Mouse (Mus musculus) olfactory bulb, adult 2 months (tissue): ENCODE data around the gene Sik3. TPM values are rescaled to one million over a fixed set of nuclear protein-coding genes. Genes with fewer than 3 reads are reported as not detected.
"Not testable (repeated sequence)": the region's sequence is repeated elsewhere in the genome, so short reads cannot be mapped to it uniquely, and the experiment has no call there.

Experiments used
- H3K27ac ChIP-seq: fragments of 200-500 bp; 2 replicates; pipeline ENCODE4 v1.5.1; 2012; ENCODE audit warnings: low read depth, low read length; ENCODE audit not compliant: insufficient read depth
- H3K4me1 ChIP-seq: fragments of 200-500 bp; 2 replicates; pipeline ENCODE4 v1.6.1; 2012; ENCODE audit warnings: low read length; ENCODE audit not compliant: control insufficient read depth, insufficient read depth
- H3K4me3 ChIP-seq: fragments of 200-500 bp; 2 replicates; pipeline ENCODE4 v1.5.1; 2012; ENCODE audit warnings: mild to moderate bottlenecking, low read depth, low read length, moderate library complexity; ENCODE audit not compliant: insufficient read depth
- CTCF ChIP-seq: fragments of 200-500 bp; IDR thresholded peaks from 2 replicates; pipeline ENCODE4 v1.5.1; 2012; ENCODE audit warnings: low read depth, mild to moderate bottlenecking, low read length, moderate library complexity; ENCODE audit not compliant: insufficient read depth
- POLR2A ChIP-seq: fragments of 200-500 bp; IDR thresholded peaks from 2 replicates; pipeline ENCODE4 v1.6.1; 2012; ENCODE audit warnings: mild to moderate bottlenecking, low read depth, low read length, moderate library complexity; ENCODE audit not compliant: insufficient read depth
- WGBS: fragments of 180-500 bp; shearing (Covaris S2); methylation state at CpG from one replicate; pipeline ENCODE4 v1.1.7; 2018; 5-methylcytosine and 5-hydroxymethylcytosine counted together
- polyA plus RNA-seq: library from polyadenylated mRNA; stranded (reverse); fragments of >200 nt; gene quantifications from 2 replicates; pipeline ENCODE4 v1.2.4, GENCODE M21; 2012; ENCODE audit warnings: low replicate concordance; ENCODE audit not compliant: missing spikeins, insufficient read depth, insufficient read length

Sik3 gene
- polyA plus RNA-seq, 1 experiment = 51.7 TPM

- 82% methylated on average over 4 of the region's 4 CpGs for WGBS
Measured at GRCm38 (mm10) chr9:46148723-46149122, 136.1 kb downstream of the Sik3 start.

GRCm38 (mm10) chr9:46149392-46149791, 136.8 kb downstream of the Sik3 start:
- H3K27ac ChIP-seq = no peak overlapping the region
- TF ChIP-seq CTCF (no peak), POLR2A (no peak)
- peaks cover 13% of the 10 kb centered on the region for H3K4me1 ChIP-seq
- H3K4me3 ChIP-seq = no peak overlapping the region
- 85% methylated on average over 5 of the region's 5 CpGs for WGBS

More at GRCm38 (mm10) chr9:46148723-46149122, 136.1 kb downstream of the Sik3 start:
- Histone ChIP-seq H3K4me1 (peaks cover 13% of the 10 kb centered on the region), H3K27ac (no peak overlapping the region), H3K4me3 (no peak overlapping the region)
- TF ChIP-seq POLR2A = no peak
- TF ChIP-seq CTCF = no peak

- peaks cover 14% of the 10 kb centered on the region for H3K4me1 ChIP-seq
- H3K27ac ChIP-seq = no peak overlapping the region
- 58% methylated on average over 7 of the region's 7 CpGs for WGBS
- TF ChIP-seq POLR2A (no peak), CTCF (no peak)
- H3K4me3 ChIP-seq = no peak overlapping the region
Measured at GRCm38 (mm10) chr9:46150116-46150515, 137.5 kb downstream of the Sik3 start.

- 73% methylated on average over 2 of the region's 2 CpGs for WGBS
- 0 out of 2 replicates have a peak overlapping the region, but pooled peaks have one; percentile 5 for H3K27ac ChIP-seq
- H3K4me3 ChIP-seq = no peak overlapping the region
- peaks cover 14% of the 10 kb centered on the region for H3K4me1 ChIP-seq
- TF ChIP-seq POLR2A (no peak), CTCF (no peak)
Measured at GRCm38 (mm10) chr9:46150890-46151703, 138.5 kb downstream of the Sik3 start.

DNA sequence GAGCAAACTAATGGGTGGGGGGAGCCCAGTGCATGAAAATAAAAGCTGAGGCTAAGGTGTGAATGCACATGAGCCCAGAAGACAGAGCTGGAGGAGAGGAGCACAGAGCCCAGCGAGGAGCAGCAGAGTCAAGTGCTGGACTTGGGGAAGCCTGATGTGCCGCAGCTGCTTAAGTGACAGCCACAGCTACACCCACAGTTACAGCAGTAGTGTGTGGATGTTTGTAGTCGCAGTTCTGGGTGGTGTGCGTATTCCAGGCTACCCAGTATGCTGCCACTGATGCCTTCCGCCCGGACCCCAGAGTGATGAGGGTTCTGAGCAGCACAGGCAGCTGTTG, 139.1 kb downstream of the Sik3 start:
- peaks cover 14% of the 10 kb centered on the region for H3K4me1 ChIP-seq
- TF ChIP-seq CTCF (no peak), POLR2A (no peak)
- H3K27ac ChIP-seq = no peak overlapping the region
- H3K4me3 ChIP-seq = no peak overlapping the region
- 30% methylated on average over 6 of the region's 6 CpGs for WGBS

- no peak overlapping the region for H3K4me3 ChIP-seq
- H3K4me1 ChIP-seq = peaks cover 14% of the 10 kb centered on the region
- TF ChIP-seq POLR2A (no peak), CTCF (no peak)
- 25% methylated on average over 8 of the region's 8 CpGs for WGBS
- peak overlapping the region; percentile 21; the same call in 1 of the 2 replicates for H3K27ac ChIP-seq
Measured at GRCm38 (mm10) chr9:46152067-46153015, 139.7 kb downstream of the Sik3 start.

DNA sequence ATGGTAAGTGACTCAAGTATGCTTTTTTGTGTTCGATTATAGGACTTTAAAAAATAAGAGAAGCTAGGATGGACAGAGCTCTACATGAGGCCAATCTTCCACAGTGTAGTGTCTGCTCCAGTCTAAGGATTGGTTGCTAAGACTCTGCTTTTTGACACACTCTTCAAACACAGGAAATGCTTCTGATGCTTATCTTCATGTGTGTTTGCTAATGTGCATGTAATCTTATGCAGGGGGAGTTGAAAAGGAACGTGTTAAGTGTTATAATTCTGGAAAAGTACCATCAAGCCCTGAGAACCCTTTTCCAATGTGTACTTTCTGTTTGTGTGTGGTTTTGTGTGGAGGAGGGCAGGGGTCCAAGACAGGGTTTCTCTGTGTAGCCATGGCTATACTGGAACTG, 141.8 kb downstream of the Sik3 start:
- 69% methylated on average over 2 of the region's 2 CpGs for WGBS
- H3K27ac ChIP-seq = no peak overlapping the region
- no peak for TF ChIP-seq CTCF
- no peak for TF ChIP-seq POLR2A

DNA sequence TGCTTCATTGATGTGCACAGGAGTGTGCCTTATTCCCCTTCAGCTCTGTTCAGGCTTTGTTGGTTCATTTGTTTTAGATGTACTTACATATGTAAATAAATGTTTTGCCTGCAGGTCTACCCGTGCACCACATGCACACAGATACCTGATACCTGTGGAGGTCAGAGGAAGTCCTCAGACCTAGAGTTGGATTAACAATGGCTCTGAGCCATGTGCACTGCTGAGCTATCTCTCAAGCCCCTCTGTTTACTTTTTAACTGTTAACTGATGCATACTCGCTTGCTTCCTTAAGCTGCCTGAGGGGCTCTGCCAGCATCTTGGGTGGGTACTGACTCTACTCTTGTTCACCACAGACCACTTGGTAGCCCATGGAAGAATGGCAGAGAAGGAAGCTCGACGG, 142.4 kb downstream of the Sik3 start:
- 80% methylated on average over 4 of the region's 4 CpGs for WGBS
- TF ChIP-seq POLR2A = no peak
- H3K4me3 ChIP-seq = no peak overlapping the region
- 0 out of 2 replicates have a peak overlapping the region, but pooled peaks have one; percentile 5 for H3K27ac ChIP-seq
- H3K4me1 ChIP-seq = peaks cover 14% of the 10 kb centered on the region

More for the DNA sequence above, 141.8 kb downstream of the Sik3 start:
- H3K4me3 ChIP-seq = no peak overlapping the region
- peaks cover 14% of the 10 kb centered on the region for H3K4me1 ChIP-seq

- 97% methylated on average over 8 of the region's 8 CpGs for WGBS
- not testable (repeated sequence) for H3K27ac ChIP-seq, H3K4me1 ChIP-seq, H3K4me3 ChIP-seq
Measured at GRCm38 (mm10) chr9:46155818-46156217, 143.2 kb downstream of the Sik3 start.
